Mouse (Mus musculus): ENCODE measurements at regions not wholly inside any gene's neighbourhood (a gene's known extent, or its start where the extent isn't known, plus 50 kb on each side); places are given as distances from the start of the nearest gene placed in this dataset.
"Not testable (repeated sequence)": the region's sequence is repeated elsewhere in the genome, so short reads cannot be mapped to it uniquely, and the experiment has no call there.

DNA sequence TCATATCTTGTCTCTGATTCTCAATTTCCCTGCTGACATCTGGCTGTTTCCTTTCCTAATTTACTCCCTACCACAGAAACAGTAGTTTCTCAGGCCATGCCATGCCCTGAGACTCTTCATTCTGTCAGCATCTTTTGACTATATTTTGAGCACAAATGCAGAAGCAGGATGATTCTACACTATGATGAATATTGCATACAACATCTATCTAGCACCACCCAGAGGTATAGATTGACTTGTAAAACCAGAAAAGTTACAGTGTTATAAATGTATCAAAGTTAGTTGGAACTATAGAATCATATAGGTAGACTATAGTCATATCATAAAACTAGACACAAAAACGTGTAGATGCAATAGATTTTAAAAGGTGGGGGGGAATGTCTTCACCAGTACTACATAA, 396.3 kb upstream of the Zfp960 start:
- H3K27ac ChIP-seq (ENCODE audit: low read length), result no peak overlapping the region
- no peaks in the 10 kb centered on the region for H3K27me3 ChIP-seq (replicated peaks; ENCODE audit: control insufficient read depth, insufficient read depth, low read length)
- H3K4me3 ChIP-seq (replicated peaks; ENCODE audit: low read length), result no peak overlapping the region
- H3K36me3 ChIP-seq (ENCODE audit: control insufficient read depth, insufficient read depth), result no peaks in the 10 kb centered on the region
- H3K9ac ChIP-seq (replicated peaks; ENCODE audit: low read depth, low read length), result no peak overlapping the region
- WGBS, result 70% methylated on average over 1 of the region's 1 CpGs
- H3K4me1 ChIP-seq (replicated peaks; ENCODE audit: control insufficient read depth, insufficient read depth, low read length), result no peaks in the 10 kb centered on the region
- 0 out of 2 replicates have a peak, but pooled peaks have one; percentile 62 for ATAC-seq
- H3K4me2 ChIP-seq (ENCODE audit: low read length), result no peak overlapping the region
- no peaks in the 10 kb centered on the region for H3K9me3 ChIP-seq (ENCODE audit: control insufficient read depth, low read length)

GRCm38 (mm10) chr17:16704199-16704598, 359.7 kb upstream of the Zfp960 start:
- H3K4me3 ChIP-seq (replicated peaks; ENCODE audit: low read length), result no peak overlapping the region
- H3K27me3 ChIP-seq (replicated peaks; ENCODE audit: control insufficient read depth, insufficient read depth, low read length), result no peaks in the 10 kb centered on the region
- no peaks in the 10 kb centered on the region for H3K36me3 ChIP-seq (ENCODE audit: control insufficient read depth, insufficient read depth)
- H3K4me1 ChIP-seq (replicated peaks; ENCODE audit: control insufficient read depth, insufficient read depth, low read length), result no peaks in the 10 kb centered on the region
- ATAC-seq, result peak; percentile 64
- H3K4me2 ChIP-seq (ENCODE audit: low read length), result no peak overlapping the region
- H3K9ac ChIP-seq (replicated peaks; ENCODE audit: low read depth, low read length), result no peak overlapping the region
- no peak overlapping the region for H3K27ac ChIP-seq (ENCODE audit: low read length)
- H3K9me3 ChIP-seq (ENCODE audit: control insufficient read depth, low read length), result no peaks in the 10 kb centered on the region

DNA sequence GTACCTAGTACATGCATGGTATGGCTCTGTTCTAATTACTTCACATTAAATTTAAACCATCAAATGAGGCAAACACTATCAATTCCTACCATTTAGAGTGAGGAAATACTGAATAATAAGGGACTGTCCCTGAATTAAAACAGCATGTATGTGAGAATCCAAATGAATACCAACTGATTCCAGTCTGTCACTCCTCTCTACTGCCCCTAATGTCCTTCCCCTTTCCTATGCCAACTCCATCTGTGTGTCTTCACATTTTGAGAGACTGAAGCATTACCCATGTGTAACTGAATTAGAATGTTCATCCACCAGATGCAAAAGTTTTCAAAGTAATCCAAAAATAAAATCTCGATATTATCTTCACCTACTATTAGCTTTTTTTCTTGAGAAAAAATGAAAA, 358.0 kb upstream of the Zfp960 start:
- 80% methylated on average over 1 of the region's 1 CpGs for WGBS

GRCm38 (mm10) chr17:16726904-16727303, 337.0 kb upstream of the Zfp960 start:
- ATAC-seq, result no peak
- 92% methylated on average over 2 of the region's 2 CpGs for WGBS
- no peaks in the 10 kb centered on the region; the same call in 1 of the 2 replicates for H3K9me3 ChIP-seq (ENCODE audit: control insufficient read depth, low read length)
- no peaks in the 10 kb centered on the region for H3K27me3 ChIP-seq (replicated peaks; ENCODE audit: control insufficient read depth, insufficient read depth, low read length)
- no peak overlapping the region for H3K4me2 ChIP-seq (ENCODE audit: low read length)
- no peak overlapping the region for H3K9ac ChIP-seq (replicated peaks; ENCODE audit: low read depth, low read length)
- H3K27ac ChIP-seq (ENCODE audit: low read length), result no peak overlapping the region
- H3K4me1 ChIP-seq (replicated peaks; ENCODE audit: control insufficient read depth, insufficient read depth, low read length), result no peaks in the 10 kb centered on the region
- no peaks in the 10 kb centered on the region for H3K36me3 ChIP-seq (ENCODE audit: control insufficient read depth, insufficient read depth)
- no peak overlapping the region for H3K4me3 ChIP-seq (replicated peaks; ENCODE audit: low read length)

More for the DNA sequence above, 358.0 kb upstream of the Zfp960 start:
- H3K4me1 ChIP-seq (replicated peaks; ENCODE audit: control insufficient read depth, insufficient read depth, low read length), result no peaks in the 10 kb centered on the region
- no peaks in the 10 kb centered on the region for H3K36me3 ChIP-seq (ENCODE audit: control insufficient read depth, insufficient read depth)
- no peak overlapping the region for H3K9ac ChIP-seq (replicated peaks; ENCODE audit: low read depth, low read length)
- no peak overlapping the region for H3K4me3 ChIP-seq (replicated peaks; ENCODE audit: low read length)
- ATAC-seq, result peak; percentile 72; the same call in 1 of the 2 replicates
- H3K27ac ChIP-seq (ENCODE audit: low read length), result no peak overlapping the region
- no peak overlapping the region for H3K4me2 ChIP-seq (ENCODE audit: low read length)
- H3K9me3 ChIP-seq (ENCODE audit: control insufficient read depth, low read length), result no peaks in the 10 kb centered on the region
- no peaks in the 10 kb centered on the region for H3K27me3 ChIP-seq (replicated peaks; ENCODE audit: control insufficient read depth, insufficient read depth, low read length)

- Histone ChIP-seq H3K4me1 (replicated peaks; ENCODE audit: control insufficient read depth, insufficient read depth, low read length) (no peaks in the 10 kb centered on the region), H3K27ac (ENCODE audit: low read length) (no peak overlapping the region), H3K4me3 (replicated peaks; ENCODE audit: low read length) (no peak overlapping the region), H3K9ac (replicated peaks; ENCODE audit: low read depth, low read length) (no peak overlapping the region), H3K9me3 (ENCODE audit: control insufficient read depth, low read length) (no peaks in the 10 kb centered on the region), H3K36me3 (ENCODE audit: control insufficient read depth, insufficient read depth) (no peaks in the 10 kb centered on the region), H3K4me2 (ENCODE audit: low read length) (no peak overlapping the region), H3K27me3 (replicated peaks; ENCODE audit: control insufficient read depth, insufficient read depth, low read length) (no peaks in the 10 kb centered on the region)
- WGBS, result 66% methylated on average over 4 of the region's 4 CpGs
- ATAC-seq, result no peak
These were observed 310.8 kb upstream of the Zfp960 start for GRCm38 (mm10) chr17:16753090-16753489.

- H3K4me1 ChIP-seq (replicated peaks; ENCODE audit: control insufficient read depth, insufficient read depth, low read length); H3K9ac ChIP-seq (replicated peaks; ENCODE audit: low read depth, low read length); H3K9me3 ChIP-seq (ENCODE audit: control insufficient read depth, low read length); H3K4me2 ChIP-seq (ENCODE audit: low read length); H3K27ac ChIP-seq (ENCODE audit: low read length); H3K4me3 ChIP-seq (replicated peaks; ENCODE audit: low read length); H3K36me3 ChIP-seq (ENCODE audit: control insufficient read depth, insufficient read depth); H3K27me3 ChIP-seq (replicated peaks; ENCODE audit: control insufficient read depth, insufficient read depth, low read length); ATAC-seq: not testable (repeated sequence)
- WGBS, result 90% methylated on average over 7 of the region's 7 CpGs
These were observed 293.3 kb upstream of the Zfp960 start for GRCm38 (mm10) chr17:16770587-16770986.

- Histone ChIP-seq H3K9me3 (ENCODE audit: control insufficient read depth, low read length) (no peaks in the 10 kb centered on the region), H3K4me2 (ENCODE audit: low read length) (no peak overlapping the region), H3K27ac (ENCODE audit: low read length) (no peak overlapping the region), H3K4me3 (replicated peaks; ENCODE audit: low read length) (no peak overlapping the region), H3K27me3 (replicated peaks; ENCODE audit: control insufficient read depth, insufficient read depth, low read length) (no peaks in the 10 kb centered on the region), H3K4me1 (replicated peaks; ENCODE audit: control insufficient read depth, insufficient read depth, low read length) (no peaks in the 10 kb centered on the region), H3K9ac (replicated peaks; ENCODE audit: low read depth, low read length) (no peak overlapping the region), H3K36me3 (ENCODE audit: control insufficient read depth, insufficient read depth) (no peaks in the 10 kb centered on the region)
- no peak for ATAC-seq
- WGBS, result 73% methylated on average over 5 of the region's 5 CpGs
These were observed 265.6 kb upstream of the Zfp960 start for GRCm38 (mm10) chr17:16798316-16798715.

DNA sequence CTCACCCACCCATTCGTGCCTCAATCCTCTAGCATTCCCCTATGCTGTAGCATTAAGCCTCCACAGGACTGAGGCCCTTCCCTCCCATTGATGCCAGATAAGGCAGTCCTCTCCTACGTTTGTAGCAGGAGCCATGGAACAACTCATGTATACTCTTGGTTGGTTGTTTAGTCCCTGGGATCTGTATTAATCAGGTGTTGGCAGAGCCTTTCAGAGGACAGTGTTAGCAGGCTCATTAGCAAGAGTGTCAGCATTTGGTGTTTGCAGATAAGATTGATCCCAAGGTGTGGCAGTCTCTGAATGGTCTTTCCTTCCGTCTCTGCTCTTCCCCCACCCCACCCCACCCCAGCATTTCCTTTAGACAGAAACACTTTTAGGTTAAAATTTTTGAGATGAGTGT, 258.9 kb upstream of the Zfp960 start:
- Histone ChIP-seq H3K4me2 (ENCODE audit: low read length) (no peak overlapping the region), H3K27ac (ENCODE audit: low read length) (no peak overlapping the region), H3K4me3 (replicated peaks; ENCODE audit: low read length) (no peak overlapping the region)

DNA sequence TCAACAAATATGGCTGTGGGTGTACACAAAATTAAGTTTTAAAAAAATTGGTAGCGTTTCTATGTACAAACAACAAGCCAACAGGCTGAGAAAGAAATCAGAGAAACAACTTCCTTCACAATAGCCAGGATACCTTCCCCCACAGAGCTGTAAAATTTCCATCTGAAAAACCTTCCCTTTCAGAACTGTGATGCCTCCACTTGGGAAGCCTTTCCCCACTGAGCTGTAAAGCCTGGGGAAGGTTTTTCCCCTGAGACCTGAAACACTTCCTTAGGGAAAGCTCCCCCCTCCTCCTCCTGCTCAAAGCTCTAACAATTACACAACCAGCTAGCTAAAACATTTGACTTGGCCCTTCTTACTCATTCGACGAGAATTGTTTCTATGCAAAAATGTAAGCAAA, 245.5 kb upstream of the Zfp960 start:
- H3K4me3 ChIP-seq (replicated peaks; ENCODE audit: low read length), result no peak overlapping the region
- H3K9me3 ChIP-seq (ENCODE audit: control insufficient read depth, low read length), result no peaks in the 10 kb centered on the region
- H3K9ac ChIP-seq (replicated peaks; ENCODE audit: low read depth, low read length), result no peak overlapping the region
- no peaks in the 10 kb centered on the region for H3K36me3 ChIP-seq (ENCODE audit: control insufficient read depth, insufficient read depth)
- H3K4me1 ChIP-seq (replicated peaks; ENCODE audit: control insufficient read depth, insufficient read depth, low read length), result no peaks in the 10 kb centered on the region
- H3K27me3 ChIP-seq (replicated peaks; ENCODE audit: control insufficient read depth, insufficient read depth, low read length), result no peaks in the 10 kb centered on the region
- 27% methylated on average over 3 of the region's 3 CpGs for WGBS
- no peak overlapping the region for H3K27ac ChIP-seq (ENCODE audit: low read length)
- ATAC-seq, result no peak
- H3K4me2 ChIP-seq (ENCODE audit: low read length), result no peak overlapping the region

More for the DNA sequence above, 258.9 kb upstream of the Zfp960 start:
- H3K36me3 ChIP-seq (ENCODE audit: control insufficient read depth, insufficient read depth), result no peaks in the 10 kb centered on the region
- H3K9me3 ChIP-seq (ENCODE audit: control insufficient read depth, low read length), result no peaks in the 10 kb centered on the region
- no peaks in the 10 kb centered on the region for H3K27me3 ChIP-seq (replicated peaks; ENCODE audit: control insufficient read depth, insufficient read depth, low read length)
- ATAC-seq, result no peak
- no peak overlapping the region for H3K9ac ChIP-seq (replicated peaks; ENCODE audit: low read depth, low read length)
- no peaks in the 10 kb centered on the region for H3K4me1 ChIP-seq (replicated peaks; ENCODE audit: control insufficient read depth, insufficient read depth, low read length)
- WGBS, result 50% methylated on average over 3 of the region's 3 CpGs

DNA sequence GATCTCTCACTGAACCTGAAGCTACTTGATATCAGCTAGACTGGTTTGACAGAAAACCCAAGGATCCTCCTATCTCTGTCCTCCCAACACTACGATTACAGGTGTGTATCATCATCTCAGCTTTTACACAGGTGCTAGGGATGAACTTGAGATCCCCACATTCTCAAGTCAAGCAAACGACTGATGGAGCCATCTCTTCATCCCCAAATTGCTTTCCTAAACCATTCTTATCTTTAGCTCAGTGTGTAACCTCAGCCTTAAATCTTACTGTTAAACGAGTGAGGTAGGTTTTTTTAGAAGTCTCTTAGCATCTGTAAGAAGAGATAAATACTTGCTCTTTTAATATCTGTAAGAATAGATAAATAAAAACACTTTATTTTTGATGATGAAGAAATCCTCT, 242.2 kb upstream of the Zfp960 start:
- Histone ChIP-seq H3K36me3 (ENCODE audit: control insufficient read depth, insufficient read depth) (no peaks in the 10 kb centered on the region), H3K27ac (ENCODE audit: low read length) (no peak overlapping the region), H3K4me2 (ENCODE audit: low read length) (no peak overlapping the region), H3K27me3 (replicated peaks; ENCODE audit: control insufficient read depth, insufficient read depth, low read length) (no peaks in the 10 kb centered on the region), H3K9ac (replicated peaks; ENCODE audit: low read depth, low read length) (no peak overlapping the region), H3K4me3 (replicated peaks; ENCODE audit: low read length) (no peak overlapping the region), H3K4me1 (replicated peaks; ENCODE audit: control insufficient read depth, insufficient read depth, low read length) (no peaks in the 10 kb centered on the region), H3K9me3 (ENCODE audit: control insufficient read depth, low read length) (no peaks in the 10 kb centered on the region)
- 83% methylated on average over 3 of the region's 3 CpGs for WGBS
- ATAC-seq, result no peak
